Comparison of ENCODE assay signal across 8 mouse cellular contexts in the genomic region with DNA sequence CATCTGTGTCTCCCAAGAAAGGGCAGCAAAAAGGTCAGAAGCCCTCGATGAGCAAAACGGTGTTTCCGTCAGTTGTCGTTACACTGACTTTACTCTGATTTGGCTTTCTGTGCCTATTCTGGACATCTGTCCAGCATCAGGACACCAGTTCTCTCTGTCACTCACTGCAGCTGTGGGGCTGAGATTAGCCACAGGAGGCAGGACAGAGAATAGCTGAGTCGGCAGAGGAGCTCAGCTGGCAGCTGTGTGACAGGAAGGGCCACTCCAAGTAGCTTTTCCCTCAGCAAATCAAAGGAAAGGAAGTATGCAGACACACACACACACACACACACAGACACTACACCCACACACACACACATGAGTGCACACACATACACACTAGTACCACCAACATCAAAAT. TPM values are rescaled to one million over a fixed set of nuclear protein-coding genes. Genes with fewer than 3 reads are reported as not detected.
DNase-seq lines count a peak whose midpoint lies in the region; ATAC-seq lines count a peak whose summit lies in the region.
"Had no signal": no experiment of that assay in that cellular context is flagged by ENCODE, and none has a peak within 500 bp of the region (broad histone marks: within the 10 kb centered on the region; RNA-seq: fewer than 3 reads in every experiment).

No protein-coding gene starts in this region.

- 28% methylated on average over 5 of the region's 5 CpGs for WGBS in embryonic facial prominence, embryonic 14.5 days
- WGBS in intestine, embryonic 16.5 days: 35% methylated on average over 5 of the region's 5 CpGs
- WGBS in neural tube, embryonic 11.5 days: 24% methylated on average over 5 of the region's 5 CpGs
- 56% methylated on average over 5 of the region's 5 CpGs for WGBS in forebrain, embryonic 11.5 days

- no peak overlapping the region for H3K9ac ChIP-seq in embryonic facial prominence, embryonic 14.5 days (ENCODE audit: low read depth, low read length)
- H3K9ac ChIP-seq in intestine, embryonic 16.5 days (ENCODE audit: low read depth, low read length): no peak overlapping the region
- H3K9ac ChIP-seq in neural tube, embryonic 11.5 days (ENCODE audit: low read length): no peak overlapping the region
- H3K9ac ChIP-seq in forebrain, embryonic 11.5 days (ENCODE audit: low read length): no peak overlapping the region
- H3K9ac ChIP-seq: neural tube, embryonic 12.5 days had no signal

- DNase-seq in lung, adult 18-20 months: peak; percentile 7 to 15
- no peak for DNase-seq in lung, postnatal 25 days (ENCODE audit: low spot score)
- peak; percentile 64 for DNase-seq in embryonic facial prominence, embryonic 14.5 days (ENCODE audit: low spot score)
- peak; percentile 19 for DNase-seq in neural tube, embryonic 11.5 days (ENCODE audit: low spot score)
- DNase-seq in forebrain, embryonic 11.5 days (ENCODE audit: low spot score): no peak
- DNase-seq in thymus, postnatal 25 days: no peak

- no peak overlapping the region for H3K4me3 ChIP-seq in embryonic facial prominence, embryonic 14.5 days (ENCODE audit: low read depth, low read length)
- no peak overlapping the region for H3K4me3 ChIP-seq in intestine, embryonic 16.5 days (ENCODE audit: low read length)
- H3K4me3 ChIP-seq in neural tube, embryonic 11.5 days (ENCODE audit: low read depth, low read length): no peak overlapping the region
- no peak overlapping the region for H3K4me3 ChIP-seq in forebrain, embryonic 11.5 days (ENCODE audit: low read depth, low read length)
- H3K4me3 ChIP-seq: neural tube, embryonic 12.5 days had no signal

- no peaks in the 10 kb centered on the region for H3K27me3 ChIP-seq in embryonic facial prominence, embryonic 14.5 days (replicated peaks; ENCODE audit: control insufficient read depth, insufficient read depth, low read length)
- no peaks in the 10 kb centered on the region for H3K27me3 ChIP-seq in intestine, embryonic 16.5 days (replicated peaks; ENCODE audit: control insufficient read depth, insufficient read depth, low read length)
- H3K27me3 ChIP-seq in neural tube, embryonic 11.5 days (ENCODE audit: control insufficient read depth, insufficient read depth, low read length): no peaks in the 10 kb centered on the region
- H3K27me3 ChIP-seq in forebrain, embryonic 11.5 days (ENCODE audit: control insufficient read depth, insufficient read depth, low read length): no peaks in the 10 kb centered on the region
- H3K27me3 ChIP-seq: neural tube, embryonic 12.5 days had no signal

- H3K4me2 ChIP-seq in embryonic facial prominence, embryonic 14.5 days (ENCODE audit: low read depth, low read length): no peak overlapping the region
- no peak overlapping the region for H3K4me2 ChIP-seq in intestine, embryonic 16.5 days (ENCODE audit: low read depth, low read length)
- no peak overlapping the region for H3K4me2 ChIP-seq in neural tube, embryonic 11.5 days (ENCODE audit: low read depth)
- H3K4me2 ChIP-seq in forebrain, embryonic 11.5 days (ENCODE audit: low read depth, low read length, severe bottlenecking): no peak overlapping the region
- H3K4me2 ChIP-seq: neural tube, embryonic 12.5 days had no signal

- ATAC-seq in embryonic facial prominence, embryonic 14.5 days (ENCODE audit: low read depth): no peak
- peak; percentile 58; the same call in 1 of the 2 replicates for ATAC-seq in intestine, embryonic 16.5 days
- no peak for ATAC-seq in neural tube, embryonic 11.5 days (ENCODE audit: insufficient read depth, low FRiP score, low TSS enrichment)
- no peak for ATAC-seq in forebrain, embryonic 11.5 days (replicated peaks; ENCODE audit: low FRiP score)

- H3K9me3 ChIP-seq in embryonic facial prominence, embryonic 14.5 days (ENCODE audit: control insufficient read depth, low read length): no peaks in the 10 kb centered on the region
- no peaks in the 10 kb centered on the region for H3K9me3 ChIP-seq in intestine, embryonic 16.5 days (ENCODE audit: control insufficient read depth, low read length)
- H3K9me3 ChIP-seq in neural tube, embryonic 11.5 days (ENCODE audit: control insufficient read depth, low read length): no peaks in the 10 kb centered on the region
- H3K9me3 ChIP-seq in forebrain, embryonic 11.5 days (ENCODE audit: control insufficient read depth, low read length): no peaks in the 10 kb centered on the region
- H3K9me3 ChIP-seq: neural tube, embryonic 12.5 days had no signal

- H3K4me1 ChIP-seq in embryonic facial prominence, embryonic 14.5 days (ENCODE audit: control insufficient read depth, insufficient read depth, low read length): no peaks in the 10 kb centered on the region
- no peaks in the 10 kb centered on the region for H3K4me1 ChIP-seq in intestine, embryonic 16.5 days (ENCODE audit: control insufficient read depth, insufficient read depth, low read length)
- H3K4me1 ChIP-seq in neural tube, embryonic 11.5 days (ENCODE audit: control insufficient read depth, insufficient read depth, low read length): no peaks in the 10 kb centered on the region
- H3K4me1 ChIP-seq in forebrain, embryonic 11.5 days (replicated peaks; ENCODE audit: control insufficient read depth, insufficient read depth, low read length): no peaks in the 10 kb centered on the region
- H3K4me1 ChIP-seq: neural tube, embryonic 12.5 days had no signal

- H3K27ac ChIP-seq in embryonic facial prominence, embryonic 14.5 days (replicated peaks; ENCODE audit: low read depth, low read length): no peak overlapping the region
- no peak overlapping the region for H3K27ac ChIP-seq in intestine, embryonic 16.5 days (ENCODE audit: low read length)
- H3K27ac ChIP-seq in neural tube, embryonic 11.5 days (ENCODE audit: low read depth, low read length): no peak overlapping the region
- no peak overlapping the region for H3K27ac ChIP-seq in forebrain, embryonic 11.5 days (ENCODE audit: low read depth, low read length)
- H3K27ac ChIP-seq: neural tube, embryonic 12.5 days had no signal

- H3K36me3 ChIP-seq in embryonic facial prominence, embryonic 14.5 days (ENCODE audit: control insufficient read depth, insufficient read depth, low read length): no peaks in the 10 kb centered on the region
- no peaks in the 10 kb centered on the region for H3K36me3 ChIP-seq in intestine, embryonic 16.5 days (ENCODE audit: control insufficient read depth, insufficient read depth, low read length)
- H3K36me3 ChIP-seq in neural tube, embryonic 11.5 days (ENCODE audit: control insufficient read depth, insufficient read depth, low read length): no peaks in the 10 kb centered on the region
- no peaks in the 10 kb centered on the region for H3K36me3 ChIP-seq in forebrain, embryonic 11.5 days (ENCODE audit: control insufficient read depth, insufficient read depth, low read length)
- H3K36me3 ChIP-seq: neural tube, embryonic 12.5 days had no signal

RNA-seq across cellular contexts. Expression of gene Fmnl2, which starts 46.0 kb away (rescaled TPM):
- polyA plus RNA-seq in embryonic facial prominence, embryonic 14.5 days (2014; fragmentation: Nextera tagmentation; extraction: Ambion mirVana): 9.9 and 10.4 TPM in 2 replicates
- polyA plus RNA-seq in intestine, embryonic 16.5 days (2015; fragmentation: Nextera tagmentation; extraction: Ambion mirVana): 1.8 and 2.1 TPM in 2 replicates
- polyA plus RNA-seq in neural tube, embryonic 11.5 days (2014; fragmentation: Nextera tagmentation; extraction: Ambion mirVana): 7.8 and 9.0 TPM in 2 replicates
- polyA plus RNA-seq in forebrain, embryonic 11.5 days (2014; fragmentation: Nextera tagmentation; extraction: Ambion mirVana): 10.4 and 10.6 TPM in 2 replicates

Comparison
In these comparisons a context has a peak if more than half of its experiments do, and no peak if none do; other contexts are left out.
1. DNase-seq: peak in lung, adult 18-20 months (2 of 2), embryonic facial prominence, embryonic 14.5 days (single experiment) and neural tube, embryonic 11.5 days (single experiment); none in lung, postnatal 25 days (single experiment), forebrain, embryonic 11.5 days (single experiment) and thymus, postnatal 25 days (single experiment).